Mouse (Mus musculus) heart, postnatal 0 days (tissue): ENCODE data around the gene Mettl7a2.

Experiments used
- CTCF ChIP-seq: IDR thresholded peaks from 2 replicates; pipeline ENCODE4 v1.5.1; 2016; ENCODE audit warnings: antibody characterized with exemption, control low read depth, low read depth
- EP300 ChIP-seq: IDR thresholded peaks from 2 replicates; pipeline ENCODE4 v1.6.1; 2016; ENCODE audit warnings: antibody characterized with exemption, low read depth

- TF ChIP-seq CTCF (no peak), EP300 (no peak)
Measured at GRCm38 (mm10) chr15:100395561-100395960, 42.6 kb downstream of the Mettl7a2 start.
